Mouse (Mus musculus) lung, adult 2 months (tissue): ENCODE results near the gene Tspan4. TPM values are rescaled to one million over a fixed set of nuclear protein-coding genes. Genes with fewer than 3 reads are reported as not detected.

ENCODE experiments used
- DNase-seq: peaks from one replicate; pipeline ENCODE4 v3.0.0; 2022
- H3K4me1 ChIP-seq: fragments of 200-500 bp; 2 replicates; pipeline ENCODE4 v1.6.1; 2011; ENCODE audit warnings: low read length; ENCODE audit not compliant: control insufficient read depth, insufficient read depth
- H3K4me3 ChIP-seq: fragments of 200-500 bp; replicated peaks from 2 replicates; pipeline ENCODE3; 2011; ENCODE audit warnings: low read depth, mild to moderate bottlenecking, control low read depth, low read length; ENCODE audit errors: extremely low read depth
- CTCF ChIP-seq: fragments of 200-500 bp; IDR thresholded peaks from 2 replicates; pipeline ENCODE4 v1.5.1; 2011; ENCODE audit warnings: mild to moderate bottlenecking, low read length, control low read depth; ENCODE audit not compliant: insufficient read depth
- POLR2A ChIP-seq: fragments of 200-500 bp; IDR thresholded peaks from 2 replicates; pipeline ENCODE4 v1.6.1; 2011; ENCODE audit warnings: low read depth, mild to moderate bottlenecking, control low read depth, low read length, borderline replicate concordance; ENCODE audit errors: extremely low read depth
- WGBS: fragments of 180-500 bp; shearing (Covaris S2); methylation state at CpG from one replicate; pipeline ENCODE4 v1.1.7; 2018; 5-methylcytosine and 5-hydroxymethylcytosine counted together
- polyA plus RNA-seq: library from polyadenylated mRNA; depleted of rRNA; stranded (reverse); fragments of >200 nt; gene quantifications from 2 replicates; pipeline ENCODE4 v1.2.3, GENCODE M21; 2012

Gene Tspan4
- polyA plus RNA-seq, 1 experiment: 91.1 TPM

GRCm38 (mm10) chr7:141517638-141518037 lies 42.6 kb downstream of the Tspan4 start:
- TF ChIP-seq CTCF (no peak), POLR2A (no peak)
- Histone ChIP-seq H3K4me1 (no peaks in the 10 kb centered on the region), H3K4me3 (no peak overlapping the region)
- WGBS: 82% methylated on average over 4 of the region's 4 CpGs
- DNase-seq: no peak

- Histone ChIP-seq H3K4me3 (no peak overlapping the region), H3K4me1 (no peaks in the 10 kb centered on the region)
- no peak for TF ChIP-seq POLR2A
- no peak for TF ChIP-seq CTCF
- WGBS: 90% methylated on average over 5 of the region's 5 CpGs
- DNase-seq: no peak
Observed at GRCm38 (mm10) chr7:141518296-141518695, 43.3 kb downstream of the Tspan4 start.

GRCm38 (mm10) chr7:141518926-141519325 lies 43.9 kb downstream of the Tspan4 start:
- DNase-seq: no peak
- Histone ChIP-seq H3K4me3 (no peak overlapping the region), H3K4me1 (no peaks in the 10 kb centered on the region)
- WGBS: 77% methylated on average over 3 of the region's 3 CpGs
- TF ChIP-seq POLR2A (no peak), CTCF (no peak)

GRCm38 (mm10) chr7:141519795-141520194 lies 44.8 kb downstream of the Tspan4 start:
- no peak for TF ChIP-seq CTCF
- TF ChIP-seq POLR2A: no peak
- 65% methylated on average over 1 of the region's 1 CpGs for WGBS
- Histone ChIP-seq H3K4me1 (no peaks in the 10 kb centered on the region), H3K4me3 (no peak overlapping the region)
- no peak for DNase-seq

- TF ChIP-seq POLR2A (no peak), CTCF (no peak)
- Histone ChIP-seq H3K4me3 (no peak overlapping the region), H3K4me1 (no peaks in the 10 kb centered on the region)
- 56% methylated on average over 4 of the region's 4 CpGs for WGBS
- DNase-seq: no peak
Observed at GRCm38 (mm10) chr7:141523007-141523406, 48.0 kb downstream of the Tspan4 start.

- WGBS: 91% methylated on average over 4 of the region's 4 CpGs
- no peak overlapping the region for H3K4me3 ChIP-seq
Observed at GRCm38 (mm10) chr7:141524271-141524670, 49.2 kb downstream of the Tspan4 start.

GRCm38 (mm10) chr7:141524760-141525579 lies 49.9 kb downstream of the Tspan4 start:
- no peak for TF ChIP-seq POLR2A
- TF ChIP-seq CTCF: peak; percentile 83
- peak; percentile 71 for DNase-seq
- H3K4me3 ChIP-seq: no peak overlapping the region
- 59% methylated on average over 6 of the region's 6 CpGs for WGBS
- no peaks in the 10 kb centered on the region for H3K4me1 ChIP-seq

More at GRCm38 (mm10) chr7:141524271-141524670, 49.2 kb downstream of the Tspan4 start:
- TF ChIP-seq POLR2A (no peak), CTCF (no peak)
- DNase-seq: no peak
- H3K4me1 ChIP-seq: no peaks in the 10 kb centered on the region

- H3K4me1 ChIP-seq: no peaks in the 10 kb centered on the region
- DNase-seq: no peak
- no peak overlapping the region for H3K4me3 ChIP-seq
- 91% methylated on average over 4 of the region's 4 CpGs for WGBS
- TF ChIP-seq POLR2A: no peak
- no peak for TF ChIP-seq CTCF
Observed at GRCm38 (mm10) chr7:141525580-141525925, 50.5 kb downstream of the Tspan4 start.

- Histone ChIP-seq H3K4me3 (no peak overlapping the region), H3K4me1 (peaks cover 16% of the 10 kb centered on the region)
- 58% methylated on average over 1 of the region's 1 CpGs for WGBS
- DNase-seq: no peak
- no peak for TF ChIP-seq POLR2A
- no peak for TF ChIP-seq CTCF
Observed at GRCm38 (mm10) chr7:141535570-141535969, 60.5 kb downstream of the Tspan4 start.

GRCm38 (mm10) chr7:141538852-141539555 lies 64.0 kb downstream of the Tspan4 start:
- Histone ChIP-seq H3K4me3 (peak overlapping the region; percentile 96), H3K4me1 (peaks cover 16% of the 10 kb centered on the region)
- 5% methylated on average over 18 of the region's 18 CpGs for WGBS
- TF ChIP-seq CTCF (no peak), POLR2A (no peak)
- DNase-seq: no peak
